Mouse (Mus musculus) lung, postnatal 0 days (tissue): ENCODE data around the gene Lyst. TPM values are rescaled to one million over a fixed set of nuclear protein-coding genes. Genes with fewer than 3 reads are reported as not detected.
A peak's percentile ranks its signal among the peaks of the same experiment; 100 is the strongest.

Experiments used
- ATAC-seq: fragments of 200-750 bp; cut with Nextera tagmentation; 2 replicates; pipeline ENCODE4 v1.8.0; 2017; ENCODE audit warnings: moderate library complexity
- DNase-seq: peaks from one replicate; pipeline ENCODE4 v3.0.0-alpha.2; 2016; ENCODE audit warnings: low spot score
- H3K27ac ChIP-seq: fragments of 300-500 bp; sonication (generic); 2 replicates; pipeline ENCODE4 v1.5.1; 2014; ENCODE audit warnings: antibody characterized with exemption, mild to moderate bottlenecking, low read length, mixed read lengths
- H3K27me3 ChIP-seq: fragments of 300-500 bp; sonication (generic); replicated peaks from 2 replicates; pipeline ENCODE4 v1.6.1; 2014; ENCODE audit warnings: low read length, mixed read lengths; ENCODE audit not compliant: insufficient read depth
- H3K36me3 ChIP-seq: fragments of 300-500 bp; sonication (generic); 2 replicates; pipeline ENCODE4 v1.6.1; 2014; ENCODE audit warnings: low read length, mixed read lengths; ENCODE audit not compliant: insufficient read depth
- H3K4me1 ChIP-seq: fragments of 300-500 bp; sonication (generic); 2 replicates; pipeline ENCODE4 v1.6.1; 2014; ENCODE audit warnings: antibody characterized with exemption, low read depth, low read length, mixed read lengths; ENCODE audit not compliant: insufficient read depth
- H3K4me2 ChIP-seq: fragments of 300-500 bp; sonication (generic); replicated peaks from 2 replicates; pipeline ENCODE4 v1.6.1; 2014; ENCODE audit warnings: low read depth, mild to moderate bottlenecking, low read length, moderate library complexity, mixed read lengths
- H3K4me3 ChIP-seq: fragments of 300-500 bp; sonication (generic); 2 replicates; pipeline ENCODE4 v1.5.1; 2014; ENCODE audit warnings: low read depth, low read length
- H3K9ac ChIP-seq: fragments of 300-500 bp; sonication (generic); replicated peaks from 2 replicates; pipeline ENCODE4 v1.6.1; 2014; ENCODE audit warnings: low read depth, mild to moderate bottlenecking
- H3K9me3 ChIP-seq: fragments of 300-500 bp; sonication (generic); 2 replicates; pipeline ENCODE4 v1.6.1; 2016; ENCODE audit warnings: low read length, mixed read lengths
- CTCF ChIP-seq: IDR thresholded peaks from 2 replicates; pipeline ENCODE4 v1.5.1; 2016; ENCODE audit warnings: antibody characterized with exemption, mild to moderate bottlenecking
- EP300 ChIP-seq: IDR thresholded peaks from 2 replicates; pipeline ENCODE4 v1.6.1; 2016; ENCODE audit warnings: antibody characterized with exemption, mild to moderate bottlenecking, control low read depth
- WGBS: fragments of 180-500 bp; shearing (Covaris S2); extraction: QIAGEN DNeasy Blood & Tissue Kit; methylation state at CpG from one replicate; pipeline ENCODE4 v1.1.7; 2014; 5-methylcytosine and 5-hydroxymethylcytosine counted together
- polyA plus RNA-seq: library from polyadenylated mRNA; unstranded; fragments of >200 nt; fragmentation: Nextera tagmentation; extraction: Ambion mirVana; gene quantifications from 2 replicates; pipeline ENCODE4 v1.2.1, GENCODE M21; 2015

Lyst gene
- polyA plus RNA-seq, 1 experiment from 2014 or later, result 7.1 TPM

DNA sequence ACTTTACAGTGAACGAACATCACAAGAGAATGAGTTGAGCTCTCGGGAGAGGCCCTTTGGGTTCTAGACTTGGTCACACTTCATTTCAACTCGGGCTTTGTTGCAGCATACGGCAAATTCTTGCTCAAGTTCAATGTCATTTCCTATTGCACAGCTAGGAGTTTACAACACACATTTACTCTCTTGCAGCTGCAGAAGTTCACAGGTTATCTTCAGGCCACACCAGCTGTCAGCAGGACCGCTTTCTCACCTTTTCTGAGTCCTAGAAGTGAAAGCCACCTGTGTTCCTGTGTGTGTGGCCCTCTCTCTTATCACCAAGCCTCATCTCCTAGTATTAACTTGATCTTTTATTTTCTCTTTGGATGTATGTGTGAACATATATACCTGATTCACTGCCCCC, 31.3 kb upstream of the Lyst start:
- H3K4me2 ChIP-seq, result no peak overlapping the region
- 36% methylated on average over 5 of the region's 5 CpGs for WGBS
- no peak overlapping the region for H3K9ac ChIP-seq
- no peak overlapping the region for H3K4me3 ChIP-seq
- H3K4me1 ChIP-seq, result no peaks in the 10 kb centered on the region
- ATAC-seq (peak; percentile 50), DNase-seq (peak; percentile 83)
- H3K27me3 ChIP-seq, result no peaks in the 10 kb centered on the region
- TF ChIP-seq EP300, result peak; percentile 67
- no peak for TF ChIP-seq CTCF
- no peak overlapping the region for H3K27ac ChIP-seq
- no peaks in the 10 kb centered on the region for H3K9me3 ChIP-seq
- H3K36me3 ChIP-seq, result no peaks in the 10 kb centered on the region

DNA sequence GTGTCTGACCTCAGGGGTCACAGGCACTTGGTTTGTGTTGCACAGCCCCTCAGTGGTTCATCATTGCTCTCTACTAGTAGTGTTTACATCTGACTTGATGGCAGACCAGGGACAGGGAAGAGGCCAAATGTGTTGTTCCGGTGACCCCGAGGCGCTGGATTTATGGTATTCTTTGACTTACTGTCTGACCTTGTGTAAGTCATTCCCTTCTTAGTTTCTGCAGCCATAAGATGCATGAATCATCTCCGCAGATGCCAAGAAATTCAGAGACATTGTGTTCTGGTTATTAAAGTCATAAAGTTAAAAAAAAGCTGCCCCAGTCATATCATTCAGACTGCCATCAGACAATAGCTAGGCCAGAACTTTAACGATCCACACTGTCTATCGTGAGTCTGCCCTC, 27.6 kb upstream of the Lyst start:
- TF ChIP-seq CTCF (no peak), EP300 (peak; percentile 49; the same call in 1 of the 2 replicates)
- H3K4me3 ChIP-seq, result no peak overlapping the region
- DNase-seq, result peak; percentile 58
- ATAC-seq, result peak; percentile 63
- no peaks in the 10 kb centered on the region for H3K9me3 ChIP-seq
- no peaks in the 10 kb centered on the region for H3K36me3 ChIP-seq
- no peaks in the 10 kb centered on the region for H3K4me1 ChIP-seq
- no peak overlapping the region for H3K27ac ChIP-seq
- H3K4me2 ChIP-seq, result no peak overlapping the region
- WGBS, result 75% methylated on average over 6 of the region's 6 CpGs
- H3K27me3 ChIP-seq, result no peaks in the 10 kb centered on the region
- no peak overlapping the region for H3K9ac ChIP-seq

DNA sequence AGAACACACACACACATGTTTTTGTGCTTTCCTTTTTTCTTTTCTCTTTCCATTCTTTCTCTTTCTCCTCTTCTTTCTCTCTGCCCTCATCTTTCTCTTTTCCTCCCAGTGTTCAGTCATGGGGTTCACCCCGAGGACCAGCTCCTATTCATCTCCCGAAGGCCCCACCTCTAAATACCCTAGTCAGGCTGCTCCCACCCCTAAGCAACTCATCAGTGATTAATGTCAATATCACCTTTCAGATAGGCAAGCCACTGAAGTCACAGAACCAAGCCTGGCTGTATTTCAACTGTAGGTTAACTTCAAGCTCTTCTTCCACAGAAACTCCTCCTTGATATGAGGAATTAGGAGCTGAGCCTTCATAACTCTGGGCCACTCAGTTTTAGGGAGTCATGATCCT, 26.1 kb upstream of the Lyst start:
- Histone ChIP-seq H3K27me3 (no peaks in the 10 kb centered on the region), H3K36me3 (no peaks in the 10 kb centered on the region), H3K9ac (no peak overlapping the region), H3K4me3 (no peak overlapping the region), H3K9me3 (no peaks in the 10 kb centered on the region), H3K4me2 (no peak overlapping the region), H3K27ac (no peak overlapping the region), H3K4me1 (peaks cover 9% of the 10 kb centered on the region; the same call in 1 of the 2 replicates)
- TF ChIP-seq EP300 (no peak), CTCF (no peak)
- no peak for ATAC-seq
- 39% methylated on average over 2 of the region's 2 CpGs for WGBS
- no peak for DNase-seq

DNA sequence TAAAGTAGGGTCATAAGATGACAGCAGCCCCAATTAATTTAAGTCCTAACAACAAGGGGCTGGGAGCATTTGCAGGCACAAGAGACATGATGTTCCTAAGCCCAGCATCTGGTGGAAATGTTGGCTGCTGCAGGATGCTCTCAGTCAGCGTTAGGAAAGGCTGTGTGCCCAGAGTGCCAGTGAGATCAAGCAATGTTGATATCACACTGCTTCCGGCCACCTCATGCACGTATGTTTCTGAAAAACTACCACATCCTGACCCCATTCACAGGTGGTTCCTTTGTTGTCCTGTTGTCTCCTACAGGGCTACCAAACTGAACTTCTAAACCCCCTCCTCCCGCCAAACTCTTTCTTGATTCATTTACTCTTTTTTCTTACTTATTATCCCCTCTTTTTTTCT, 25.7 kb upstream of the Lyst start:
- no peak for TF ChIP-seq CTCF
- TF ChIP-seq EP300, result peak; percentile 35; the same call in 1 of the 2 replicates
- Histone ChIP-seq H3K4me1 (peaks cover 13% of the 10 kb centered on the region; the same call in 1 of the 2 replicates), H3K4me3 (no peak overlapping the region), H3K9me3 (no peaks in the 10 kb centered on the region), H3K36me3 (no peaks in the 10 kb centered on the region), H3K27ac (no peak overlapping the region), H3K9ac (no peak overlapping the region), H3K27me3 (no peaks in the 10 kb centered on the region), H3K4me2 (no peak overlapping the region)
- peak; percentile 39; the same call in 1 of the 2 replicates for ATAC-seq
- no peak for DNase-seq
- WGBS, result 52% methylated on average over 4 of the region's 4 CpGs

DNA sequence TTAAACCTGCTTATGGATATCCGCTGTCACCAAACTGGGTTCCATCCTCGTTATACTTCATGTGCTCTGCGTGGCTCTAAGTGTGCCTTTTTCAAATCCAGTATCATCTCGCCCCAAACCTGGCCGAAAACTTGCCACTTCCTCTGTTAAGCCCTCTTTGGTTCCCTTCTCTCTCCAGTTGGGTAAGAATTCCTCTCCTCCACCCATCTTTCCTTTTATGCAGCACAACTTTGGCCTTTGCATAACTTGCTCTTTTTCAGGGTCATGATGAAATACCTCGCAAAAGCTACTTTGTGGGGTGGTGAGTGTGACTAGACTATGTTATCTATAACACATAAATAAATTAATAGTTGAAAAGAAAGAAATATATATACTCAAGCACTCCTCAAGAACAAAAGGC, 22.6 kb upstream of the Lyst start:
- H3K9me3 ChIP-seq, result no peaks in the 10 kb centered on the region
- TF ChIP-seq EP300 (no peak), CTCF (no peak)
- DNase-seq, result no peak
- ATAC-seq, result no peak
- H3K4me1 ChIP-seq, result peaks cover 15% of the 10 kb centered on the region; the same call in 1 of the 2 replicates
- no peak overlapping the region for H3K9ac ChIP-seq
- no peaks in the 10 kb centered on the region for H3K36me3 ChIP-seq
- WGBS, result 86% methylated on average over 6 of the region's 6 CpGs
- H3K4me3 ChIP-seq, result no peak overlapping the region
- no peak overlapping the region for H3K4me2 ChIP-seq
- no peaks in the 10 kb centered on the region for H3K27me3 ChIP-seq
- H3K27ac ChIP-seq, result no peak overlapping the region

DNA sequence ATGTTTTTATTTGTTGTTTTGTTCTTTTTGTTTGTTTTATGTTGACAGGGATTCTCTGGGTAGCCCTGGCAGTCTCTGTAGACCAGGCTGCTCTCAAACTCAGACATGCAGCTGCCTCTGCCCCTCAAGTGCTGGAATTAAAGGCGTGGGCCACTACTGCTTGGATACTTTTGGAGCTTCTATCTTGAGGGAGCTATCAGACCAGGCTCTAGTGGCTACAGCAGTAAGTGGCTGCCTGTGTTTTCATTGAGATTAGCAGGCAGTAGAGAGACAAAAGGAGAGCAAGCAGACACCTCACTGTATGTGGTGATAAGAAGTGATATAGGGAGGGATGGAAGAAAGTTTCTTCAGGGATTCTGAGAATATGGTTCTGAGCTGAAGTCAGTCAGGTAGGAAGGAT, 21.4 kb upstream of the Lyst start:
- ATAC-seq (no peak), DNase-seq (no peak)
- Histone ChIP-seq H3K9ac (no peak overlapping the region), H3K4me3 (no peak overlapping the region), H3K27me3 (no peaks in the 10 kb centered on the region), H3K9me3 (no peaks in the 10 kb centered on the region), H3K4me1 (peaks cover 15% of the 10 kb centered on the region; the same call in 1 of the 2 replicates), H3K36me3 (no peaks in the 10 kb centered on the region), H3K4me2 (no peak overlapping the region), H3K27ac (peak overlapping the region; percentile 9; the same call in 1 of the 2 replicates)
- TF ChIP-seq EP300 (no peak), CTCF (no peak)
- 48% methylated on average over 1 of the region's 1 CpGs for WGBS

DNA sequence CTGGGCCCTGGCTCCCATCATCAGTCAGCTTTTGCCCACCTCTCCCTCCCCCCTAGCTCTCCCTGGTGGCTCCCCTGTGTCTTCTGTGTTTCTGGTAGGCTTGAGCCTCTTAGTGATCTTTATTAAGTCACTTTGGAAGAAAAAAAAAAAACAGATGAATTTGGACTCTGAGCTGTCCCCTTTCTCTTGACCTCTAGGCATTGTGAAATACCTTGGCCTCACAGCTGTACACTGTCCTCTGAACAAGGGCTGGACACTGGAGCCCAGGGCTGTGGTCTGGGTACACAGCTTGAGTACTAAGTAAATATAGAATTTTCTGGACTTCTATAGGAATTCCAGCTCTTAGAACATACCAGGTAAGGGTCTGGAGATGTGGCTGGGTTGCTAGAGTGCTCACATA, 20.6 kb upstream of the Lyst start:
- H3K36me3 ChIP-seq, result no peaks in the 10 kb centered on the region
- ATAC-seq, result peak; percentile 74

More for the DNA sequence above, 20.6 kb upstream of the Lyst start:
- peak; percentile 74 for DNase-seq
- Histone ChIP-seq H3K27ac (peak overlapping the region; percentile 9), H3K9me3 (no peaks in the 10 kb centered on the region), H3K4me1 (peaks cover 16% of the 10 kb centered on the region; the same call in 1 of the 2 replicates), H3K27me3 (no peaks in the 10 kb centered on the region), H3K9ac (no peak overlapping the region), H3K4me2 (no peak overlapping the region), H3K4me3 (no peak overlapping the region)
- TF ChIP-seq CTCF, result no peak
- TF ChIP-seq EP300, result peak; percentile 46
